Mouse (Mus musculus): Measurements from ENCODE around the gene Galnt6.

- TF ChIP-seq CTCF (IDR thresholded peaks at IDR 0.05; ENCODE audit: borderline replicate concordance, extremely low read depth, insufficient read depth, insufficient read length) (no peak), POLR2A (IDR thresholded peaks at IDR 0.05; ENCODE audit: borderline replicate concordance, extremely low read depth, insufficient read depth, insufficient read length, poor library complexity, severe bottlenecking) (no peak)
Measured at GRCm38 (mm10) chr15:100678581-100678980, 50.6 kb downstream of the Galnt6 start.
